Mouse (Mus musculus): Measurements from ENCODE around the gene Nab2.

Gene Nab2

DNA sequence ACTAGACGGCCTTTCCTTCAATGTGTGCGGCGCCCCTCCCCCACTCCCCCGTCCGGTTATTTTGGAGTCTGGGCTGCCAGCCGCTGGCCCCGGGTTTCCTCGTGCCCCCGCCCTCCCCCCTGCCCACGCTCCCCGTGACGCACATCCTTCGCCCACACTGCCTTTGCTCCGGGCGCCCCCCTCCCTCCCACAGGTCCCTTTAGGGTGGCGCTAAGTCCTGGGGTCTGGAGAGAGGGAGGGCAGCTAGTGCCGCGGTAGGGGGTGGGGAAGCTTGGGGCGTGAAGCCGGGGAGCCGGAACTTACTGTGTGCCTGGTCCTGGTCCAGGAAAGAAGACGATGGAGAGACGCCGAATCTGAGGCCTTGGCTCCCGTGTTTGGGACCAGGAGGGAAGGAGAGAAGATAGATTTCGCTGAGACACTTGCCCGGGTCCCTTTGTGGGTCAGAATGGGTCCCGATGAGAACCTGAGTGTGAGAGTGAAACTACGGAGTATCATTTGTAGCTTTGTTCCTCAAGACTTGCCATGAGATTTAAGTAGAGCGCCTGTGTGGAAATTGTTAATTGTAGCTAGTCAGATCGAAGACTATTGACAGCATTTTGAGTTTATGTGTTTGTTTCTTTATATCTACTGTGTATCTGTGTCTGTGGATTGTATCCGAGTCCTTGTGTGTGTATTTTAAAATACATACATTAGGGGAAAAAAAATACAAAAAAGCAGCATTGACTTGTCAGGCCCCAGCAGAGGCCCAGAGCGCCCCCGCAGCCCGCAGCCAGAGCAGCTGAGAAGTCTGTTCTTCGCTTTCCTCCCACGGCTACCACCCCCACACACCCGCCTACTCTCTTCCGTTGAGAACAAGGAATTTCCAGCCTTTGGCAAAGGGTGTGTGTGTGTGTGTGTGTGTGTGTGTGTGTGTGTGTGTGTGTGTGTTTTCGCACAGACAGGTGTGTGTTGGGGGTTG lies at the start of gene Nab2:
Nab2 (minus strand) TSS at position 476 of the 958 bp plus-strand sequence.
- DNase-seq (ENCODE audit: low read depth, low spot score) = peak; percentile 90

DNA sequence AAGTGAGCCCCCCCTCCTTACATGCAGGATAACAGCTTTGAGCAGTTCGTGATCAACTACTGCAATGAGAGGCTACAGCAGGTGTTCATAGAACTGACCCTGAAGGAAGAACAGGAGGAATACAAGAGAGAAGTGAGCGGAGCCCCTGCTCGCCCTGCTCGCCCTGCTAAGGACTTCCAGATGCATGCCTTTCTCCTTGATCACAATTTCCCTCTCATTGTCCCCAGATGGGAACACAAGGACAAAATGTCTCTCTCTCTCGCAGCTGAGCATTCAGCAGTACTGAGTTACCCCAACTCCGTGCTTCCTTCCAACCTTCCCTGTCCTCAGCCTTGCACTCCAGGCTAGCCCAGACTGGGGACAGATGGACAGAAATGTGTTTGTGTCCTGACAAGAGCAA lies 44.4 kb upstream of the Nab2 start:
- DNase-seq (ENCODE audit: low read depth, low spot score) = no peak

DNA sequence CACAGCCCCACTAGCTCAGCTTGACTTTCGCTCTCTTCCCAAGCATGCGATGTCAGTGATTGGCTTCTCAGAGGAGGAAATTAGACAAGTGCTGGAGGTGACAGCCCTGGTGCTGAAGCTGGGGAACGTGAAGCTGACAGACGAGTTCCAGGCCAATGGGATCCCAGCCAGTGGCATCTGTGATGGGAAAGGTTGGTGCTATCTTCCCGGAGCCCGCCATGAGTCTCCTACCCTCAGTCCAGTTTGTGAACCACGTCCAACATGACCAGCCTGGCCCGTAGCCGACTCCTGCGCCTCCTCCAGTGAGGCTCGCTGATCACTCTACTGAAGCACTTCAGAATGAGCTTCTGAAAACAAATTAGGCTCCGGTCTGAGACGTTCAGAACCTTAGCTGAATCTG lies 42.0 kb upstream of the Nab2 start:
- no peak for DNase-seq (ENCODE audit: low read depth, low spot score)

DNA sequence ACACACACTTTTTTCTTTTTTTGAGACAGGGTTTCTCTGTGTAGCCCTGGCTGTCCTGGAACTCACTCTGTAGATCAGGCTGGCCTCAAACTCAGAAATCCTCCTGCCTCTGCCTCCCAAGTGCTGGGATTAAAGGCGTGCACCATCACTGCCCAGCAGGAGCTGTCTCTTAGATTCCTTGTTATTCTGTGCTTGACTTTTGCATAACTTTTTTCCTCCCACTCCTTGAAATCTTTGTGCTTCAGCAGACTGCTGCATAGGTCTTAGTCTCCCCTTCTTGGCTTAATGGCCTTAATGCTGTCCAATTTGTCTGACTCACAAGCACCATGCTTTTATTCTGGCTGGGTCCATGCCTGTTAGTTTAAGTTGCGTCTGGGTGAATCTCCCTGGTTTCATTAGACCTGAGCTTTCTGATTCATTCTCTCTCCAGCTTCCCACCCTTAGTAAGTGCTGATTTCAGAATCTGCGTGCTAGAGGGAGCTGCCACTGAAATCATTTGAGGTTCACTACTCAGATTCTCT lies 40.5 kb upstream of the Nab2 start:
- DNase-seq (ENCODE audit: low read depth, low spot score) = peak; percentile 15

DNA sequence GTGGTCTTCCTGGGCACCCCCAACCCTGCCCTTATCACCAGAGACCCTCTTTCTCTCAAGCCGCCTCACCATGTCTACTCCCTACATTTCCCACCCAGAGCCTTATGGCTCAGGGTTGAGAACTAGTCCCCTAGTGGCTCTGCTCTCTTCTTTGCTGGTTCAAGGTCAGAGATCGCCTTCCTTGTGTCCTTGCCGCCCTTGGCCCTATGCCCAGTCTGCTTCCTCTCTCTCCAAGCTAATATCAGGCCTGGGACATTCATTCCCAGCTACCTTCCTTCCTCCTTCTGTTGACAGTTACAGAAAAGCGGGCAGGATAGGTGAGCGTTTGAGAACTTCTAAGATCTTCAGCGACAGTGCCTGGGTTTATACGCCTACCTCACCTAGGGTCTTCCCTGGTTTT lies 39.4 kb upstream of the Nab2 start:
- DNase-seq (ENCODE audit: low read depth, low spot score) = no peak

DNA sequence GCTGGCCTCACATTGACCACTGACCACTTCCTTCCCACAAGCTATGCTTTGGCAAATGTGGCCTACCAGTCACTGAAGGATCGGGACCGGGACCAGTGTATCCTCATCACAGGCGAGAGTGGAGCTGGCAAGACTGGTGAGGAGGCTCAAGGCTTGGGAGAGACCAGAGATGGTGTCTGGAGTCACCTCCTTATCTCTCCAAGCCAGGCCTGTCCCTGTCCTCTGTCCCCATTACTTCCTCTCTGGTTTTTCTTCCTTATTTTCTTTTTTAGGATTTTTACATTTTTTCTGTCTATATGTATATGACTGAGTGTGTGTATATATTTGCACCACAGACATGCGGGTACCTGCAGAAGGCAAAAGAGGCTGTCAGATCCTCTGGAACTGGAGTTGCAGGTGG lies 37.4 kb upstream of the Nab2 start:
- DNase-seq (ENCODE audit: low read depth, low spot score) = no peak

DNA sequence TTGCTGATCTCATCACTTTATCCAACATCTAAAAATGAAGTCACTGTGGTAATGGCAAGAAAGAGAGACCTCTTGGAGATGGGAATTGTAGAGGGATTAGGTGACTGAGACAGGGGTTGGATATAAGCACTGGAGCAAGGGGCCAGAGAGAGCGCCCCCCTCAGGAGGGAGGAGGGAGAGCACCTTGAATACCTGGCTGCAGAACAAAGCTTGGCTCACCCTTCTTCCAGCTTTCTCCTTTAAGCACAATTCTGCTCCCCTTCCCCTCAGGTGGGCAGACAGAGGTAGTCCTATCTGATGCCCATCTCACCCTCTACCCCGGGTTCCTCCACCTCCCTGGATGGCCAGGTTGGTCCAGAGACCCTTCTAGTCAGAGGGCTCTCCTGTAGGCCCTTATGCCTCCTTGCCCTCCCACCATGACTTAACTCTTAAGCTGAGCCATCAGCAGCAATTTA lies 36.4 kb upstream of the Nab2 start, which contains the start of gene Myo1a:
Myo1a (plus strand) TSS at position 405 of the 455 bp plus-strand sequence.
- no peak for DNase-seq (ENCODE audit: low read depth, low spot score)

DNA sequence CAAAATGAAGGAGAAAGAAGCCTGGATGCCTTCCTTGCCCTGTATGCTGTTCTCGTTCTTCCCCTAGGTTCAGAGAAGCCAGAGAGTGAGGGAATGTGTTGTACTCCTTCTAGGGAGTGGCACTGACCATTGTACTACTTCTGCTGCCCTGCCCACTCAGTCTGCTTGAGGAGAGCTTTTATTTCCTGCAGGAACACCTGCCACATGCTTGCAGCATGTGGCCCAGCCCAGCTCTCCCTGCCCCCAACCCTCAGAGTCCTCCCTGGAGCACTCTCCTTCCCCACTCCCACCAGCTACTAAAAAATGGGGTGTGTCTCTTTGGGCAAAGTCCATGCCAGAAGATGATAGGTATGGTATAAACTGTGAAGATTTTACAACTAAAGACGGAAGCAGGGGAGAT lies 35.9 kb upstream of the Nab2 start:
- no peak for DNase-seq (ENCODE audit: low read depth, low spot score)

DNA sequence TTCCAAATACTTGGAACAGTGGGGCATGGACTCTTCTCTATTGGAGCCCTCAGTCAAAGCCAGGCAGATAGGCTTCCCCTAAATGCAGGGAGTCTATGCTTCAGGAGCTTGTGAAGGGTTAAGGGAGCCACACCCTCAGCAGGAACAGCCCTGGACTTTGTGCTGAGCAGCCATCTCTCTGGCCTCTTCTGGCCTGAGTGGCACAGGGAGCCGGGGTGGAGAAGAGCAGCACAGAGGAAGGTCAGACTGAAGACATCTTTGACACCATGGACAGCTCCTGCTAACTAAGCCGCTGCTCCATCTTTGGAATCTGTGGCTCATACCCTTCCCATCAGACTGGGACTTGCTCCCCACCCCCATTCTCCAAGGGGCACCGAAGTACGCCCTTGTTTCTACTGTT lies 34.9 kb upstream of the Nab2 start:
- DNase-seq (ENCODE audit: low read depth, low spot score) = no peak

DNA sequence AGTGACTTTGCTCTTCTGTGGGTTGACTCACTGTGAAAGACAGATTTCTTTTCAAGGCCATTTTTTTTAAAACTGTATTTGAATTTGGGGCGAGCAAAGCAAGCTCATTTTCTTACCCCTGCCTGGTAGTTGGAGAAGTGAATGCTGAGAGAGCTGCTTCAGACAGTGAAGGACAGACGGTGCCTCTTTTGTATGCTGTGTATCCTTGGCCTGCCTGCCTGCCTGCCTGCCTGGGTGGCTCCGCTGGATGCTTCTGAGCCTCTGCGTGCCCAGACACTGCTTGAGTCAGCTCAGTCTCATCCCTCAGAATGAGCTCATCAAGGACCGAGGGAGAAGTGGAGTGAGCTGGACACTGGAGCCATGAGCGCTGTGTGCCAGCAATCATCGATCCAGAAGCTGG lies 30.6 kb upstream of the Nab2 start:
- DNase-seq (ENCODE audit: low read depth, low spot score) = peak; percentile 24

DNA sequence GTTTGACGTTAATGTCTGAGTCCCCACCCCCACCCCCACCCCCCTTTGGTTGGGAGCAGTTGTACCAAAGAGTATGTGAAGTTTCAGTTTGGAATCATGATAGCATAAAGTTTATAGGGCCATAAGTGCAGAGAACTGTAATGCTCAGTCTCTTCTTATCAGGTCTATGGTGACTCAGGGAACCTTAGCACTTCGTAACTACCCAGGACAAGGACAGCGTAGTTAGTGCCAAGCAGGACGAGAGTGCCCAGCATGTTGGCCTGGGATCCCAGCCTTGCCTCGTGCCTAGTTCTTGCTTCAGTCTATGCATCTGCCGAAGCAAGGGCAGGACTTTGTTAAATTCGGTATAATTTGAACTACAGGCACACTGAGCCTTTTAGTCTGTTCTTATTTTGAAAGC lies 27.4 kb upstream of the Nab2 start:
- DNase-seq (ENCODE audit: low read depth, low spot score) = no peak

DNA sequence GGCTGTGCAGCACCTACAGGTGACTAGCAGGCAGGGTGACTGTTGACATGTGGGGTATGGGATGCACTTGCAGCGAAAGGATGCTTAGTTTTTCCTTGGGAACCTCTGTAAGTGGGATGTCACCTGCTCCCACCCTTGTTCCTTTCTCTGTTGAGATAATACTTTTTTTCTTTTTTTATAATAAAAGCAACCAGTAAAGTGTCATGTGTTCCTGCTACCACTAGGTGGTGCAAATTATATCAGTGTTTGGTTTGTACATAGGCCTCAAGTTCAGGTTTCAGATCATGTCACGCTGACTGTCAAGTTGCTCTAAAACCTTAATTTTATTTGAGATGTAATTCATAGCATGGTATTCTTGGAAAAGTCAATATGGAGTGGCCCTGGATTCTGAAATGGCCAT lies 26.3 kb upstream of the Nab2 start:
- peak; percentile 34 for DNase-seq (ENCODE audit: low read depth, low spot score)

DNA sequence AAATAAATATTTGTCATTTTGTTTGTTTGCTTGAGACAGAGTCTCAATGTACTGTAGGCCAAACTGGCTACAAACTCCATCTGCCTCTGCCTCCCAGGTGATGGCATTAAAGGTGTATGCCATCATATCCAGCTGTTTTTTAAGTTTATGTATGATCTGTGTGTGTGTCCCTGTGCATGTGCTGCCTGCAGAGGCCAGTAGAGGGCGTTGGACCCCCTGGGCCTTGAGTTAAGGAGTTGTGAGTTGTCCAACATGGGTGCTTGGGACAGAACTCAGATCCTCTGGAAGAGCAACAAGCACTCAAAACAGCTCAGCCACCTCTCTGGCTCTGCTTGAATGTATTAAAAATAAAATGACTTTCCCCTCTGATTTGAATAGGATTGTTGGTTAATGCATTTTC lies 22.7 kb upstream of the Nab2 start:
- no peak for DNase-seq (ENCODE audit: low read depth, low spot score)

DNA sequence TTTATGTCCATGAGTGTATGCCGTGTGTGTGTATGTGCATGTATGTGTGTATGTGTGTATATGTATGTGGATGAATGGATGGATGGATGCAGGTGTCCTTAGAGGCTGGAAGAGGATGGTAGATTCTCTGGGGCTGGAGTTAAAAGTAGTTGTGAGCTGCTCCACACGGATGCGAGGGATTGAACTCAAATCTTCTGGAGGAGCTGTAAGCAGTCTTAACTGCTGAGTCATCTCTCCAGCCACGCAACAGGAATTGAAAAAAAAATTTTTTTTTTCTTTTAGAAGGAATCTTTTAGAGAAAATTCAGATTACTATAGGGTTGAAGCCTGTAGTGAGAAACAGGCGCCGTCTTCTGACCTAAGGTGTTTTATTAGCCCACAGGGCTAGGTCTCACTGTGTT lies 14.5 kb upstream of the Nab2 start:
- DNase-seq (ENCODE audit: low read depth, low spot score) = no peak

DNA sequence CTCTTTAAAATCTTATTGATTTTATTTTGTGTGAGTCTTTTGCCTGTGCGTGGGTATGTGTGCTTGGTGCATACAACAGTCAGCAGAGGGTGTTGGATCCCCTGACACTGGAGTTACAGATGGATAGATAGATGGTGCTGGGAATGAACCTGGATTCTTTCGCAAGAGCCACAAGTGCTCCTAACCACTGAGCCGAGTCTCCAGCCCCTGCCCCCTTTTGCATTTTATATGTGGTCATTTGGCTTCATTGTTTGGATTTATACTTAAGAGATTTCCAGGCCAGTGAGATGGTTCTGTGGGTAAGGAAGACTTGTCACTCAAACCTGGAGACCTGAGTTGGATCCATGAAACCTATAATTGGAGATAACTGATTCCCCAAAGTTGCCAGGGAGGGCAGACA lies 11.5 kb upstream of the Nab2 start:
- no peak for DNase-seq (ENCODE audit: low read depth, low spot score)

DNA sequence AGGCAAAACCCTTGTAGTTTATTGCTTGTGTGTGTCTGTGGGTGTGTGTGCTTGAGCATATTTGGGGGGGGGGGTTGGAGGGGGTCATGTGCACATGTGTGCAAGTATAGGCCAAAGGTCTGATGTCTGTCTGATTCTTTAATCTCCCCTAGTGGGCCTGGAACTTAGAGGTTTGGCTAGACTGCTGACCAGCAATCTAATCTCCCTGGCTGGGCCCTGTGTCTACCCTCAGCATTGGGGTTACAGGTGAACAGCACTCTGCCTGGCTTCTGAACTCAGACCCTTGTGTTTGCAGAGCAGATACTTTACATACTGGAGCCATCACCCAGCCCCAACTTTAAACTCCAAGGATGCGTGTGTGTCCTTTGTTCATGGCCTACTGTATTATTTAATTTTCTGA lies 10.8 kb upstream of the Nab2 start:
- DNase-seq (ENCODE audit: low read depth, low spot score) = no peak

DNA sequence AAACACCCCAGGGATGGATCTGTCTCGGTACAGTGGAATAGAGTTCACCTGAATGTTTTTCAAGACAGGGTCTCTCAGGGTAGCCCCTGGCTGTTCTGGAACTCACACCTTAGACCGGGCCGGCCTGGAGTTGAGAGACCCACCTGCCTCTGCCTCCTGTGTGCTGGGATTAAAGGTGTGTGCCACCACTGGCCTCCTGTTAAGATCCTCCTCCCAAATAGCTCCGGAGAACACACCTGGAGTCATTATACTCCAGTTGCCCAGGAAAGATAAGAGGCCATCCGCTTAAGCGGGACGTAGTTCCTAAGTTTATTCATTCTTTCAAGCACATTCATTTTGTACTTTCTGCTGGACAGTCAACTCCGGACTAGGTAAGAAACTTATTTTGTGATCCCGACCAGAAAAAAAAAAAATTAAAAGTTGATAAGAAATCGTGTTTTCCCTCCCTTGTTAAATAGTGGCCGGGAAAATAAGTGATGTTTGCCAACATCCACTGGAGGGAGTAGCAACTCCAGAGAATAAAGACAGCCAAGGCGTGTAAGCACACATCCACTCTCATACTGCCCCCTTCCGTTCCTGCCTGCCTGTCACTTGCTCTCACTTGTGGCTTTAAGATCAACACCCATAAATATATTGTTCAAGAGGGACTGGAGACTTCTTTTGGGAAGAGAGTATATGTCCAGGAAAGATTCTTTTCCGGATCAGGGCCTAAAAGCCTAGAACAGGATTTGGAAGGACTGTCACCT lies 9.4 kb upstream of the Nab2 start:
- peak; percentile 92 for DNase-seq (ENCODE audit: low read depth, low spot score)

DNA sequence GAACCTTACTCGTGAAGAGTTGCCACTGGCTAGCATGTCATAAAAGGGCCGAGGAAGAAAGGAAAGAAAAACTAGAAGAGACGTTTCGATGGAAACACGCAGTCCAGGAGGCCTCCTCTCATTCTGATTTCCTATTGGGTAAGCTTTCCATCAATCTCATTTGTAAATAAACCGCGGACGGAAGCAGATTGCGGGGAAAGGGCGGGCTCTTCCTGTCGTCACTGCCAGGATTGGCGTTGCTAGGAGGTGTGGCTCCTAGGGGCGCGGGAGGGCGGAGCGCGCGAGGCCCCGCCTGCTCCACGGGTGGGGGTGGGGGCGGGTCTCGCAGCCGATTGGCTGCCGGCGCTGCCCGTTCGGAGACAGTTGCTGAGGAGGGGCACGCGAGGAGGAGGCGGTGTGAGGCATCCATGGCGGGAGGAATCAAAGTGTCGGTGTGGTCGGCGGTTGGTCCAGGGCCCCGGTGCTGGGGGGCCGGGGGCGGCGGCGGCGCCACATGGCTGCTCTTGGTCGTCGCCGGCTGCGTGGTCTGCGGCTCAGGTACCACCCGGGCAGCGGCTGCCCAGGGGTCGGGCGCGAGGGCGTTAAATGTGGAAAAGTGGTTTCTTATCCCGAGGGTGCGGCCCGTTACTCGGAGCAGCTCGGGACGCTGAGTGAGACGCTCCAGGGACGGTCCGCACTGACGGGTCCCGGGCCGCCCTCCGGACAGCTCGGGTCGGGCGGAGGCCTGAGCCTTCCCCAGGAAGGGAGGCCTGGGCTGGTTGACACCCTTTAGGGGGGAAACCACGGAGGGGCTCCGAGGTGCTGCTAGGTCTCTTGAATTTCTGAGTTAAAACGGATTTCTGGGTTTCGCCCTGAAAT lies 8.6 kb upstream of the Nab2 start:
- peak; percentile 100 for DNase-seq (ENCODE audit: low read depth, low spot score)

DNA sequence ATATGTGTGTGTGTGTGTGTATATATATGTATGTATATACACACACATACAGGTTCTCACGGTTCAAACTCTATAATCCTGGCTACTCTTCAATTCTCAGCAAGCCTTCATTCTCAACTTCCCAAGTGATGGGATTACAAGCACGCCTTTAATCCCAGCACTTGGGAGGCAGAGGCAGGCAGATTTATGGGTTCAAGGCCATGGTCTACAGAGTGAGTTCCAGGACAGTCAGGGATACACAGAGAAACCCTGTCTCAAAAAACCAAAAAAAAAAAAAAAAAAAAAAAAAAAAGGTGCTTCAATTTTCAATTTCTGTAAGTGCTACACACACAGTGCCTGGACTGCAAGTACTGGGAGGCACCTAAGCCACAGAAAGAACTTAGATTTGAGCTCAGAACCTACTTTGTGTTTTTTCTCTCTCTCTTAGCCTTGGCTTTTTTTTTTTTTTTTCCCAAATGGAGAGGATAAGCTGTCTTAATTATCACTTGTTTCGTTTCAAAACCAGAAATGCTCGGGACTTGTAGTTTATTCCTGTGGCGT lies 7.6 kb upstream of the Nab2 start:
- no peak for DNase-seq (ENCODE audit: low read depth, low spot score)

DNA sequence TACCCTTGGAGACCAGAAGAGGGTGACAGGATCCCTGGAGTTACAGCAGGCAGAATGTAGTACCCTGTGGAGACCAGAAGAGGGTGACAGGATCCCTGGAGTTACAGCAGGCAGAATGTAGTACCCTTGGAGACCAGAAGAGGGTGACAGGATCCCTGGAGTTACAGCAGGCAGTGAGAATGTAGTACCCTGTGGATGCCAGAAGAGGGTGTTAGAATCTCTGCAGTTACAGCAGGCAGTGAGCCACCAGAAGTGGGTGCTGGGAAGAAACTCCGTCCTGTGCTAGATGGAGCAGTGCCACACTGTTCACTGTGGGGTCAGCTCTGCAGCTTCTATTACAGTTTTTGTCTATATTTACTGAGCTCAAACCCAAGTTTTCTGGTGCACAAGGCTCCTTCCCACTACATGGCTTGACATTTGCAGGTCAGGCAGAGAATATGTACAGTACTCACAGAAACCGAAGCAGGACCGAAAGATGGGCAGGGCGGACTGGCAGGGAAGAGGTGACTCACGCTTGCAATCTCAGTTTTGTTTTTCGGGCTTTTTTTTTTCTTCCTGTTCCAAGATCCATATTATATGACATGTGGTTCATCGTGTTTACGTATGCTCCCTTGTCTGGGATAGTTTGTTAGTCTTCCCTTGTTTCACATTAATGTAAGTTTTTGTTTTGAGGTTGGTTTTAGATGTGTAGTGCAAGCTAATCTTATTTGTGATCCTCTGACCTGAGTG lies 6.6 kb upstream of the Nab2 start:
- peak; percentile 98 for DNase-seq (ENCODE audit: low read depth, low spot score)
